Mouse (Mus musculus) right cerebral cortex, postnatal 14 days (tissue): Measurements from ENCODE around the gene Ctnnbip1.
"Not testable (repeated sequence)": the region's sequence is repeated elsewhere in the genome, so short reads cannot be mapped to it uniquely, and the experiment has no call there.

ENCODE experiments used
- DNase-seq: peaks from one replicate; pipeline ENCODE4 v3.0.0; 2022

Ctnnbip1 gene

GRCm38 (mm10) chr4:149591486-149591885, 73.5 kb downstream of the Ctnnbip1 start:
- no peak for DNase-seq

GRCm38 (mm10) chr4:149594913-149595581, 77.0 kb downstream of the Ctnnbip1 start:
- DNase-seq: no peak

GRCm38 (mm10) chr4:149597641-149598208, 79.7 kb downstream of the Ctnnbip1 start:
- DNase-seq: no peak

GRCm38 (mm10) chr4:149599549-149599948, 81.5 kb downstream of the Ctnnbip1 start:
- DNase-seq: no peak

- no peak for DNase-seq
Measured at GRCm38 (mm10) chr4:149600130-149600529, 82.1 kb downstream of the Ctnnbip1 start.

GRCm38 (mm10) chr4:149601484-149601883, 83.4 kb downstream of the Ctnnbip1 start:
- DNase-seq: no peak

- no peak for DNase-seq
Measured at GRCm38 (mm10) chr4:149602236-149602635, 84.2 kb downstream of the Ctnnbip1 start.

- no peak for DNase-seq
Measured at GRCm38 (mm10) chr4:149603860-149604259, 85.8 kb downstream of the Ctnnbip1 start.

GRCm38 (mm10) chr4:149604518-149604917, 86.5 kb downstream of the Ctnnbip1 start:
- no peak for DNase-seq

GRCm38 (mm10) chr4:149606056-149606455, 88.0 kb downstream of the Ctnnbip1 start:
- DNase-seq: peak; percentile 39

GRCm38 (mm10) chr4:149606766-149607358, 88.8 kb downstream of the Ctnnbip1 start:
- no peak for DNase-seq

- no peak for DNase-seq
Measured at GRCm38 (mm10) chr4:149607591-149608308, 89.7 kb downstream of the Ctnnbip1 start.

- DNase-seq: no peak
Measured at GRCm38 (mm10) chr4:149608309-149608638, 90.2 kb downstream of the Ctnnbip1 start.

GRCm38 (mm10) chr4:149609256-149610025, 91.4 kb downstream of the Ctnnbip1 start:
- DNase-seq: peak; percentile 55

- peak; percentile 62 for DNase-seq
Measured at GRCm38 (mm10) chr4:149611376-149612044, 93.5 kb downstream of the Ctnnbip1 start.

GRCm38 (mm10) chr4:149613497-149613896, 95.5 kb downstream of the Ctnnbip1 start:
- DNase-seq: not testable (repeated sequence)

- no peak for DNase-seq
Measured at GRCm38 (mm10) chr4:149614869-149615268, 96.8 kb downstream of the Ctnnbip1 start.
